Mouse (Mus musculus) retina, postnatal 7 days (tissue): ENCODE measurements at regions not wholly inside any gene's neighbourhood (a gene's known extent, or its start where the extent isn't known, plus 50 kb on each side); places are given as distances from the start of the nearest gene placed in this dataset.
"Not testable (repeated sequence)": the region's sequence is repeated elsewhere in the genome, so short reads cannot be mapped to it uniquely, and the experiment has no call there.

Experiments used
- DNase-seq: peaks from one replicate; pipeline ENCODE4 v3.0.0-alpha.2; 2012; ENCODE audit warnings: low read depth, low spot score

DNA sequence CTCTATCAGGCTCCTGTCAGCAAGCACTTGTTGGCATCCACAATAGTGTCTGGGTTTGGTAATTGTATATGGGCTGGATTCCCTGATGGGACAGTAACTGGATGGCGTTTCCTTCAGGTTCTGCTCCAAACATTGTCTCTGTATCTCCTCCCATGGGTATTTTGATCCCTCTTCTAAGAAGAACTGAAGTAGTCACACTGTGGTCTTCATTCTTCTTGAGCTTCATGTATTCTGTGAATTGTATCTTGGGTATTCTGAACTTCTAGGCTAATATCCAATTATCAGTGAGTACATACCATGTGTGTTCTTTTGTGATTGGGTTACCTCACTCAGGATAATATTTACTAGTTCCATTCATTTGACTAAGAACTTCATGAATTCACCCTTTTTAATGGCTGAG is 119.2 kb upstream of the Gm21119 start:
- not testable (repeated sequence) for DNase-seq

DNA sequence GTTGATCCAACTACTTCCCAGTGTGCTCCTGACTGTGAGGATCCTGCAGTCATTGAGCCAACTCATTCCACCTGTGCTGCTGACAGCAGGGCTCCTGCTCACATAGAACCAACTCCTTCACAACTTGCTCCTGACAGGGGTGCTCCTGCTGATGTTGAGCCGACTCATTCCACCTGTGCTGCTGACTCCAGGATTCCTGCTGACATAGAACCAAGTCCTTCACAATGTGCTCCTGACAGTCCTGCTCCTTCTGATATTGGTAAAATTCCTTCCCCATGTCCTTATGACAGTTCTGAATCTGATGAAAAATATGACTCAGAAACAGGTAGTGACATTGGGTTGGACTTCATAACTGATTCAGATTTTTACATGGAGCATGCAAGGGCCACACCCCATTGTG is 100.8 kb upstream of the Gm21119 start:
- DNase-seq, result not testable (repeated sequence)

GRCm38 (mm10) chr8:20516324-20516830 is 98.3 kb upstream of the Gm21119 start:
- not testable (repeated sequence) for DNase-seq

- not testable (repeated sequence) for DNase-seq
Observed at GRCm38 (mm10) chr8:20517551-20517950, 97.2 kb upstream of the Gm21119 start.

DNA sequence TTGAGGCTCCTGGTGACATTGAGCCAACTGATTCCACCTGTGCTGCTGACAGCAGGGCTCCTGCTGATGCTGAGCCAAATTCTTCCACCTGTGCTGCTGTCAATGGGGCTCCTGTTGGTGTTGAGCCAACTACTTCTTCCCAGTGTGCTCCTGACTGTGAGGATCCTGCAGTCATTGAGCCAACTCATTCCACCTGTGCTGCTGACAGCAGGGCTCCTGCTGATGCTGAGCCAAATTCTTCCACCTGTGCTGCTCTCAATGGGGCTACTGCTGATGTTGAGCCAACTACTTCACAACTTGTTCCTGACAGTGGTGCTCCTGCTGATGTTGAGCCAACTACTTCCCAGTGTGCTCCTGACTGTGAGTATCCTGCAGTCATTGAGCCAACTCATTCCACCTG is 90.2 kb upstream of the Gm21119 start:
- DNase-seq, result not testable (repeated sequence)

DNA sequence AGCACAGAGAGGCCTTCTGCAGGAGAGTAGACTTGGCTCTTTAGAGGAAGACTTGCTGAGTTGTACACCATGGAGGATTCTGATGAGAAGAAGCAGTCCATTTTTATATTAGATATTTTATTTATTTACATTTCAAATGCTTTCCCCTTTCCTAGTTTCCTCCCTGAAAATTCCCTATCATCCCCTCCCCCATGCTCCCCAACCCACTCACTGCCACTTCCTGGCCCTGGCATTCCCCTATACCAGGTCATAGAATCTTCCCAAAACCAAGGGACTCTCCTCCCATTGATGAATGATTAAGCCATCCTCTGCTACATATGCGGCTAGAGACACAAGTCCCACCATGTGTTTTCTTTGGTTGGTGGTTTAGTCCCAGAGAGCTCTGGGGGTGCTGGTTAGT is 85.7 kb upstream of the Gm21119 start:
- DNase-seq, result not testable (repeated sequence)

GRCm38 (mm10) chr8:20539031-20539430 is 75.7 kb upstream of the Gm21119 start:
- not testable (repeated sequence) for DNase-seq

DNA sequence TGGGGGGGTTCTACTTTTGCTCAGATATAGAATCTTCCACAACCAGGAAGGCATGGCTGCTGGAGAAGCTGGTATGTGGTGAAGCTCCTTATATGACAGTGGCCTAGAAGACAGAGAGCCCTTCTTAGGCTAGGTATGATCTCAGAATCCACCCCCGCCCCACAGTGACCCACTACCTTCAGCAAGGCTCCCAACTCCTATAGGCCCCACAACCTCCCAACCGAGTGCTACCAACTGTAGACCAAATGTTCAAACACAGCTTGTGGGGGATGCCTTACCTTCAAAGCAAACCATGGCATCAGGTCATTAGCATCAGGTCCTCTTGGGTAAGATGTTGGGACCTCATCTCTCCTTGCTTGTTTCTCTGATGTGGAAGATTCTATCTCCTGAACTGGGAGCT is 70.6 kb upstream of the Gm21119 start:
- not testable (repeated sequence) for DNase-seq

DNA sequence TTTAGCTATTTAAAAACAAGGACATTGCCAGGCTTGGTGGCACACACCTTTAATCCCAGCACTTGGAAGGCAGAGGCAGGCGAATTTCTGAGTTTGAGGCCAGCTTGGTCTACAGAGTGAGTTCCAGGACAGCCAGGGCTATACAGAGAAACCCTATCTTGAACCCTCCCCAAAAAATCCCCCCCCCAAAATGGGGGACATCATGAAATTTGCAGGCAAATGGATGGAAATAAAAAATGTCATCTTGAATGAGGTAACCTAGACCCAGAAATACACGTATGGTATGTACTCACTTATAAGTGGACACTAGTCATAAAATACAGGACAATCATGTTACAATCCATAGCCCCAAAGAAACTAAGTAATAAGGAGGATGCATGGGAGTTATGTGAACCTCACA is 69.4 kb upstream of the Gm21119 start:
- not testable (repeated sequence) for DNase-seq

DNA sequence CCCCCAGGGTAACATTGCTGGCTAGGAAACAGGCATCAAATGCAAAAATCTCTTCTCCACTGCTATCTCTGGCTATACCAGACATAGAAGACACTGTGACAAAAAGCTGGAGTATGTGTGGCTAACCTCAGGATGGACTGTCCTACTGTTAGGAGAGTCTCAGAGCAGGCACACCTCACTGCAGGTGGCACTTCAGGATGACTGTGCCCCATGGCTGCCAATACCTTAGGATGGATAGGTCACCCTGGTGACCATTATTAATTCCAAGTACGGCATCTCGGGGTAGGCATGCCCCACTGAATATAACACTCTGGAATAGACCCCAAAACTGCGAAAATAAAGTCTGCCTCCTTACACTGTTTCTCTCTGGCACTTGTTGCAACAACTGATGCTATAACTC is 68.3 kb upstream of the Gm21119 start:
- DNase-seq, result not testable (repeated sequence)

DNA sequence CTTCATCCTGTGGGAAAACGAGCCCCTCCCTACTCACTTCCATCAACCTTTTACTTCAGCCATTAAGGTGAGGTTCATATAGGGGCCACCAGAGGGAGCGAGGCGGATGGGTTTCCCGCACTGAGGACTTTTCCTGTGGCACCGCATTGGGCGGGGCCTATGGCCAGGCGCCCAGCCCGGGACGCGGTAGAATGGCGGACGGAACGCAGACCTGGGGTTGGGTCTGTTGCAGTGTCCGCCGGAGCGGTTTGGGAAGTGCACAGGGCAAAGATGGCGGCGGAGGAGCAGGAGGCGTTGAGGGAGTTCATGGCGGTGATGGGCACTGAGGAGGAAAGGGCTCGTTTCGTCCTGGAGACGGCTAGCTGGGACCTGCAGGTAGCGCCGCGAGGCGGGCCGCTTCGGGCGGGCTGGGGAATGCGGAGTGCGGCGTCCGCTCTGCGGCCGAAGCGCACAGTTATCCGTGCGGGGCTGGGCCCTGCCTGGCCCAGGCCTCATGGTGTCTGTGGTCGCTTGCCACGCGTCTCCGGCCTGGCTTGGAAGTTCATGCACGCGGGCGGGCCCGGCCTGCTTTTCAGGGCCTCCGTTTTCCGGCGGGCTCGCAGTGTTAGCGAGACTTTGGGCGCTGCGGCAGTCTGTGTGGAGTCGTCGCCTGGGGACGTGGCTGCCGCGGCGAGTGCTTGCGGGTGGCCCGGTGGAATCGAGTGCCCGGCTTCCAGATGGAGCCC is 64.5 kb upstream of the Gm21119 start:
- peak; percentile 16 for DNase-seq

- not testable (repeated sequence) for DNase-seq
Observed at GRCm38 (mm10) chr8:20556501-20557181, 58.1 kb upstream of the Gm21119 start.

- DNase-seq, result not testable (repeated sequence)
Observed at GRCm38 (mm10) chr8:20557184-20557583, 57.5 kb upstream of the Gm21119 start.

GRCm38 (mm10) chr8:20557609-20558008 is 57.1 kb upstream of the Gm21119 start:
- not testable (repeated sequence) for DNase-seq
